Mouse (Mus musculus) gastrocnemius, postnatal 10 days (tissue): ENCODE results near the gene Fam216a. TPM values are rescaled to one million over a fixed set of nuclear protein-coding genes. Genes with fewer than 3 reads are reported as not detected.
A peak's percentile ranks its signal among the peaks of the same experiment; 100 is the strongest.

Experiments
- DNase-seq: peaks from one replicate; pipeline ENCODE4 v3.0.0; 2021; ENCODE audit warnings: mixed read lengths
- total RNA-seq, 2 experiments: library from RNA; stranded (reverse); gene quantifications; 2 replicates each; pipeline ENCODE4 v1.2.3; 2021

Gene Fam216a
- total RNA-seq, 2 experiments from 2014 or later: 9.7 to 11.5 TPM

DNA sequence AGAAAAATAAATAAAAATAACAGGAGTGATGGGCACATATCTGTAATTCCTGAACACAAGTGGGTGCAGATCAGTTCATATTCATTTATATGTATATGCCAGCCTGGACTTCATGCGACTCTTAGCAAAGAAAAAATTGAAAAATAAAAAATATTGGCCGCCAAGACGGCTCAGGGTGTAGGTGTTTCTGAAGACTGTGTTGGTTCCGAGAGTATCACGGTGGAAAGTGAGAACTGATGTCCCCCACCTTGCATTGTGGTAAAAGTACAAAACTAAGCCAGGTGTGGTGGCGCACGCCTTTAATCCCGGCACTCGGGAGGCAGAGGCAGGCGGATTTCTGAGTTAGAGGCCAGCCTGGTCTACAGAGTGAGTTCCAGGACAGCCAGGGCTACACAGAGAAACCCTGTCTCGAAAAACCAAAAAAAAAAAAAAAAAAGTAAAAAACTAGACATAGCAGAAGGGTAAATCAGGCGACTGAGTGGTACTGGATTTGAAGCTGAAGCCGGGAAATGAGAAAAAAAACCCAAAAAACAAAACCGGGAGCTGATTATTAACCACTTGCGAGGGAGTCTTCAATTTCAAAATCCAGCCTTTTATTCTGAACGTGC, 19.1 kb upstream of the Fam216a start:
- DNase-seq: no peak

DNA sequence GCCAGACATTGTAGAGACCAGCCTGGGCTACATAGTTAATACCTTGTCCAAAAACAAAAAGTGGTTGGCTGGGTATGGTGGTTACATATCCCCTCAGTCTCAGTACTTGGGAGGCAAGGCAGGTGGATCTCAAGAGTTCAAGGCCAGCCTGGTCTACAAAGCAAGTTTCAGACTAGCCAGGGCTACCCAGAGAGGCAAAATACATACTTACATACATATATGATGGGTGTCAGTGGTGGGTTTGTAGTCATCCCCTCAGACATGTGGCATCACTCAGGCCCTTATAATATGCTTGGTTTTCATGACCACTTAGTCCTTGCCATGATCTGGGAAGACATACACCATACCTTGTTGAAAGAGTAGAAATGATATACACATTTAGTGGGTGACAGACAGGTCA, 18.5 kb upstream of the Fam216a start:
- DNase-seq: no peak

DNA sequence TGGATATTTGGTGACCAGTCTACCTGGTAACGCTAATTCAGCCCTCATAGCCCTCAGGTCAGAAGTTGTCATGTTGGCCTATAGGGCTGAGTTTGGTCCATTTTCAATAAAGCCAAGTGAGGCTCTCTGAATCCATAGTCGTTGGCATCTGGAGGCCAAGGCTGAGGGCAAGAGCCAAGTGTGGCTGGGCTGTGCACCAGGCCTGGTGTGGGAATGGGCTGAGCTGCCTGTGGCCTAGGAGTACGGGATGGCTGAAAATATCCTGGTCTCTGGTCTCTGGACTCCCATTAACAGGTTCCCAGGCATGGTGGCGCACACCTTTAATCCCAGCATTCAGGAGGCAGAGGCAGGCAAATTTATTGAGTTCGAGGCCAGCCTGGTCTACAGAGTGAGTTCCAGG, 17.8 kb upstream of the Fam216a start:
- no peak for DNase-seq

DNA sequence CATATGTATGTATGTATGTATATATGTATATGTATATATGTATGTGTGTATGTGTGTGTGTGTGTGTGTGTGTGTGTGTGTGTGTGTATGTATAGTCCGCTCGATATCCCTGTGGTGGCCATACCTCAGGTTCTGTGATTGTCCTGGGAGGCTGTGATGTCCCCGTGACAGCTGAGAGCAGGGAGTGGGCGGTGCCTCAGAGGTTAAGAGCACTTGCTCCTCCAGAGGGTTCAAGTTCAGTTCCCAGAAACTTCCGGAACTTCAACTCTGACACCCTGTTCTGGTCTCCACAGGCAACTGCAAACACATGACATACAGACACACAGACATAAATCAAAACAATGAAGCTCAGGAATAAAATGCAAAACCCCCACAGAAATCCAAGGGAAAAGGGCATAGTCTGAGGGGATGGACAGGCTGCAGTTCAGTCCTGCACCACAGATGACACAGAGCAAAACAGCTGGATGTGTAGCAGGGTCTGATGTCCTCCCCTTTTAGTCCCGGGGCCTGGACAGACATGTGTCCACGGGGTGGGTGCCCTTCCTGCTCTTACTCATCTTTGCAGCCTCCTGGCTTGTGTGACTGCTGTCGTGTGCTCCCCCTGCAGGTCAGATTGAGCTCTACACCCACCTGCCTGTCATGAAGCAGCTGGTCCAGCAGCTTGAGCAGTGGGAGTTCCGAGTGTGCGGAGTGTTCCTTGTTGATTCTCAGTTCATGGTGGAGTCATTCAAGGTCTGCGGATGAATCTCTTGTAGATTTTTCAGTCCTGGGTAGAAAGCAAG, 7.4 kb upstream of the Fam216a start:
- peak; percentile 74 for DNase-seq

DNA sequence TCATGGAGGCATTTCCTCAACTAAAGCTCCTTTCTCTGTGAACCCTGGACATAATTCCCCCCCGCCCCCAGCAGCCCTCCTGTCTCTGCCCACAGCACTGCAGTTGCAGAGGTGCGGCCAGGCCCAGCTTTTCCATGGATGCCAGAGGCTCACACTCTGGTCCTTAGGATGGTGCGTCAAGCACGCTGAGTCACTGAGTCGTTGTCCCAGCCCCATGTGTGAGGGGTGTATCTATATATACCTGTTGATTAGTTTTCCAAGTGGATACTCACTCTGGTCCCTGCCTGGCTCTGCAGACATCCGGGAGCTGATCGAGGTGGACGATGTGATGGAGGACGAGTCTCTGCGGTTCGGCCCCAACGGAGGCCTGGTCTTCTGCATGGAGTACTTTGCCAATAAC, 6.0 kb upstream of the Fam216a start:
- no peak for DNase-seq

DNA sequence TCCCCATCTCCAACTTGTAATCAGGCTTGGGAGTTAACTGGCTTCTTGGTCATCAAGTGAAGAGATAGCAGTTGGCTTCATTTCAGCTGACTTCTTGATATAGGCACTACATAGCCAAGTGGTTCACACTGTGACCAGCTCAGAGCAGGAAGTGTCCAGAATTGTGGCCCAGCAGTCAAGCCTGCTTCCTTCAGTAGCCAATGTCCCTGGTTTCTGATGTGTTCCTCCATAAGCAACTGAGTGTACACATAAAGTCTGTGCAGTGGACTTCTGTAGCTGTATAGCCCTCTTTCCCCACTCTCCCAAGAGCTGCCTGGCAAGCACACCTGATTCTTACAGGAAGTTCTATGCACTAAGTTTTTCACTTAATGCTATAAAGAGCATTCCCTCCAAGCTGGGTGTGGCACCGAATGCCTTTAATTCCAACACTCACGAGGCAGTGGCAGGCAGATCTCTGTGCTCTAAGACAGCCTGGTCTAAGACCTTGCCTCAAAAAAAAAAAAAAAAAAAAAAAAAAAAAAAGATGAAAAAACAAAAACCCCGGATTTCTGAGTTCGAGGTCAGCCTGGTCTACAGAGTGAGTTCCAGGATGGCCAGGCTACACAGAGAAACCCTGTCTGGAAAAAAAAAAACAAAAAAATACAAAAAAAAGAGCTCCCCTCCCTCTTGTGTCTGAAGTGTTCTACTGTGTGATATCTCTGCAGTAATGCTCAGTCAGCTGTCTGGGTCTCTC, 5.1 kb upstream of the Fam216a start:
- DNase-seq: no peak

DNA sequence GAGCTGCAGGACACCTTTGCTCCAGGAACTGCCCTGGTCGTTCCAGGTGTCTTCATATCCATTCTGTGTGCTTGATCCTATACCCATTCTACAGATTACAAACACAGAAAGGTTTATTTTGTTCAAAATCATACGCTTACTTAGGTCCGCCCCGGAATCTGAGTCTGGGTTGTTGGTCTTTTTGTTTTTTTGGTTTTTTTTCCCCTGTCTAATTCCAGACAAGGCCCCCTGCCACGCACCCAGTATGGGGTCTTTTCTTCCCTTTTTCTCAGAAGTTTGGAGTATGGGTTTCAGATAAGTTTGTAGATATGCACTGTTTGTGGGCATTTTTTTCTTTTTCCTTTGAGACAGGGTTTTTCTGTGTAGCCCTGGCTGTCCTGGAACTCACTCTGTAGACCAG, 714 bp upstream of the Fam216a start:
- DNase-seq: no peak

DNA sequence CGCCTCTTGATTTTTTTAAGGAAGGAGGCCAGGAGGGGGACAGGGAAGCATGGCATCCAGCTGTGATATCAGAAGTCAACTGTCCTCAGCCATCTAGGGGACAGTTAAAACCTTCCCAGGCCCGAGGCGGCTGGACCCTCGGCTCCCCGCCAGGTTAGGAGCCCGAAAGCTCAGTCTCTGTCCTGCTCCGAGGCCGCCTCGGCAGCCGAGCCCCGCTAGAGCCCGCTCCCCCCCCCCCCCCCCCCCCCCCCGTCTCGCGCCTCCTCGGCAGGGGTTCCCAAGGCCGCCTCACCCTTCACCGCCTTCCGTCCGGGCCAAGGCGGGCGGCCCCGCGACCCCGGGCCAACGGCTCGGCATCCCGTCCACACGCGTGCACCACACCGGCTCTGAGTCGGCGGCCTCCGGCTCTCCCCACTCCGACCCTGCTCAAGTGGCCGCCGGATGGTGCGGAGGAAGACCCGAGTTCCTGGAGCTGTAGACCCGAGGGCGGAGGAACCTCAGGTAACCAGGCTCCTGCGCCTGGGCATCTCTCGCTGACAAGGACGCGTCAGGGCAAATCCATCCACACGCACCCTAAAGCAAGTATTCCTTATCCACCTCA, 473 bp downstream of the Fam216a start, which contains the start of gene Gpn3:
Gpn3 (plus strand) TSS at position 286 of the 601 bp plus-strand sequence.
- DNase-seq: peak; percentile 51

DNA sequence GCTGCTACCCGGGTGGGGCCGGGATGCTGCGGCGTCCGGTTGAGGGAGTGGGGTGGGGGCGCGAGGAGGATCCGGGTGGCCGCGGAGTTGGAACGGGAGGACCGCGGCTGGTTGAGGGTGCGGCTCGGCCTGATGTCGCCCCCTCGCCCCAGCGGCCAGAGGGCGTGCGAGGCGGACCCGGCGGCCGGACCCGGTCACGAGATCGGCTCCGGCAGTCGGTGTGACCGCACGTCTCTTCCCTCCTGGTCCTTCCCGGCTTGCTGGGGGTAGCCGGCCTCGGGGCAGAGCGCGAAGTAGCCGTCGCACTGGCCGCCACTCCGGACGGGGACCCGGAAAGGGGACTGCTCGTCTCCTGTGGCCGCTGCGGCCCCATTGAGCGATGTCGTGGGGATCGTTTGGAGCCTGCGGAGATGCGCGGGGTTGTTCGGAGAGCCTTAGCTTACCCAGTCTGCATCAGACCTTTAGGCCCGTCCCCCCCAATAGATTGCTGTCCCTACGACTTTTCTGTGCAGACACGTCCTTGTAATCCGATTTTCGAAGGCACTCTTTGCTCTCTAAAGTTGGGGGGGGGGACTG, 17.6 kb downstream of the Fam216a start:
- no peak for DNase-seq

DNA sequence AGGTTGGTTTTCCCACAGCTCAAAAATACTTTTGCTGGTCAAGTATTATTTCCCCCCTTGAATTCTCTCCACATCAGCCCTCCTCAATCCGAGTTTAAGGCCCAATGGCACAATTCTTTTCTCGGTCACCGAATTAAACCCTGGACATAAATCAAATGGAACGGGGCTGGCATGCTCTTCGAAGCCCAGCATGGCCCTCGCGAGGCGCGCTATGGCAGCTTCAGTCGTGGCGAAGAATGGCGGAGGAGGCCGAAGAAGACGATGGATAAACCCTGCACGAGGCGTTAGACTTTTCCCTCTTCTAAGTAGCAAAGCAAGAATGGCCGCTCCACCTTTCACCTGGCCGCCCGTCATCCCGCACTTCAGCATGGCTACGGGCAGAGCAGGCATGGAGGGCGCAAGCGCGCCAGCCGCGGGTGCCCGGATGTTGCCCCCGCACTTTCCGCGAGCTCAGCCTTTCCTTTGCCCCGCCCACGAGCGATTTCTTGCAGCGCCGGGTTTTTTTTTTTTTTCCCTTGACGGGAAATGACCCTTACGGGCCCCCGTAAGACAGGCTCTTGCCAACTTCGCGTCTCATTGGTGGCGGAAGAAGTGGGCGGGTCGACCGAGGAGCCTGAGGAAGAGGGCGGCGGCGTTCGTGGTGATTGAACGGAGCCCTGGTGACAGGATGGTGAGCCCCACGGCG, 18.2 kb downstream of the Fam216a start, which contains the start of the genes Rad9b and Vps29:
Rad9b (minus strand) TSS at position 427 of the 685 bp plus-strand sequence.
Vps29 (plus strand) TSS at position 563 of the 685 bp plus-strand sequence.
- DNase-seq: peak; percentile 99

DNA sequence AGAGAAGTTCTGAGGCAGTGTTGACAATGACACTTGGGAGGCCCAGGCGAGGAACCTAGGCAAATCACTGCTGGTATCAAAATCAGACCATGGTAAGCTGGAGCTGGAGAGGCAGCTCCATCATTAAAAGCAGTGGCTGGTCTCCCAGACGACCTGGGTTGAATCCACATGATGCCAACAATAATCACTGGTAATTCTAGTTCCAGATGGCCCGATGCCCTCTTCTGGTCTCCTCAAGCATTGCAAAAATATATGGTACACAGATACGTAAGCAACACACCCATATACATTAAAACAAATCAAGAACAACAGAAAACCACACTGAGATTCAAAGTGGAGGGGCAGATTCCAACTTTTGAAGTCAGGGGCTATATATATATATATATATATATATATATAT, 26.4 kb downstream of the Fam216a start:
- DNase-seq: no peak

DNA sequence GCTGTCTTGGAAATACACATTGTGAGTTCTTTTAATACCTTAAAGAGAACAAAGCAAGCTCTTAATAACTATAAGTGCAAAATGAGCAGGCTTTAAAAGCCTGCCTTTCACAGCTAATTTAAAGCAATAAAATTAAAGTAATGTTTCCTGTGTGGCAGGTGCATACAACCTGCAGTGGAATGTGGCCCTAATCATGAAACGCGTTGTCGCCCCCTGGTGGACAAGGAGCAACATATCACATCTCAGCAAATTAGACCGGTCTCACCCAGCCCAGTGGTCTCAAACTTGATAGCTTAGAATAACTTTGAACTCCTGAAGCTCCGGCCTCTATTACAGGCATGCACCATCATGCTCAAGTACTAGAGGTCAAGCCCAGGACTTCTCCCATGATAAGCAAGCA, 27.9 kb downstream of the Fam216a start:
- DNase-seq: peak; percentile 80

DNA sequence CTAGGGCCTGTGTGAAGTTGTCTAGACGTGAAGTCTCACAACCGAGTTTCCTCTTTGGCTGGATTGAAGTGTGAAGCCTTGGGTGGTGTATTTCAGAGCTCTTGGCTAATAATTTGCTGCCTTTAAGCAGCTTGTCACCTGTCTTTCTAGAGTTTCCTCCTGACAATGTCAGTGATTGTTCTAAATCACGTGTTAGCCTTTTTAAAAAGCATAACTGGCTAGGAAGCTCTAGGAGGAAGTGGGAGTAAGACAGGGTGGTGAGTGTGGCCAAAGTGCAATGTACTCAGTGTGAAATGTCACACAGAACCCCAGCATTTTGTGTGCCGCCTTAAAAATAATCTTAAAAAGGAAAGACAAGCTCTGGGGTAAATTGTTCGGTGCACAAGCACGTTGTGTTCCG, 28.4 kb downstream of the Fam216a start:
- no peak for DNase-seq

DNA sequence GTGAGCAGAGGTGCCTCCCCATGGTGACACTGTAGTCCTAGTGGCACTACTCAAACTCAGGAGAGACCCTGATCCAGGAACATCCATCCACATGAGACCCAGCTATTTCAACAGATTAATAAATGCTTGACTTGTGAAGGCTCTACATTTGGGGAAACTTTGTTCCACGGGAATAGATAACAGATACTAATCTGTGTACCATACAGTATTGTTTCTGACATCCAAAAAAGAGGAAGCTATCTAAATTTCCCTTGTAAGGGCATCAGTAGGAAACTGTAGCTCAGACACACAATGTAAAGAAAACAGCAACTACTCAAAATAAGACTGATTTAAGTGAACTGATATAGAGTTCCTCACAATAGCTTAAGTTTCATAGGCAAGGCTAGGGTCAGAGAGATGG, 29.3 kb downstream of the Fam216a start:
- no peak for DNase-seq

DNA sequence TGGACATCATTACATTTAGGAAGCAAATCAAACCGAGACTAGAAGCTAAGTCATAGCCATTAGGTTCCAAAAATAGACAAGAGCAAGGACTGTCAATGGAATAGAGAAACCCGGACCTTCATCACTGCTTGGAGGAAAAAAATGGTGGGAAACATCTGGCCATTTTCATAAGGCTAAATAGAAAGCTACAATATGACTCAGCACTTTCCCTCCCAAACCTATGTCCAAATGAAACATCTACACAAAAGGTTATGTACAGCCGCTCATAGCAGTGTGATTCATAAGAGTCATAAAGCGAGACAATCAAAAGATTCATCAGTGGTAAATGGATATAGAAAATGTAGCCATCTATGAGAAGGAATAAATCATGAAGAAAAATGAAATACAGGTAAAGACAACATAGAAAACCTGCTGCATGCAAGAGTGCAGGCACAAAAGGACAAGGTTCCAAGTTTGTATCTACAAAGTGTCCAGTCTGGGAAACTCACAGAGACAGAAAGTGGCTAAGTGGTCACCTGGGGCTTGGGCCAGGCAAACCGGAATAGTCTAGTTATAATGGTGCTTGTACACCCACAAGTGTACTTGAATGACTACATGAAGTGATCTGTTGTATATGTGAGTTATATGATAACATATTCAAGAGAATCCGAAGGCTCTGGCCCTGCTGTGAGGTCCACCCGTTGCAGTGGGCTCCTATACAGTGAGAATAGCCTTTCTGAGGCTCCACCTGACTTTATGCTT, 35.4 kb downstream of the Fam216a start:
- DNase-seq: no peak

DNA sequence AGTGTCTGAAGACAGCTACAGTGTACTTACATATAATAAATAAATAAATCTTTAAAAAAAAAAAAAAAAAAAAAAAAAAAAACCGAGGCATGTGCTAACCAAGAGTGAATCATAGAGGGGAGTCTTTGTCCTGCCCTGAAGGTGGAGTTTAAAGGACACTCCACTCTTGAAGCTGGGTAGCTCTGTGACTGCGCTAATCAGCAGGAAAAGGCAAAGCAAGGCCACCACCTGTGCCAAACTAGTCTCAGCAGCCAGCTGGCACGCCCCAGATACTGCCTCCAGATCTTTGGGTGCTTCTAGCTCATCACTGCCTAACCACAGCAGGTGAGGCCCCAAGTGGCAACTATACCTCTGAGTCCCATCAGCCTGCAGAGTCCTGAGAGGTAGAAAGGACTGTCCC, 37.5 kb downstream of the Fam216a start:
- no peak for DNase-seq

DNA sequence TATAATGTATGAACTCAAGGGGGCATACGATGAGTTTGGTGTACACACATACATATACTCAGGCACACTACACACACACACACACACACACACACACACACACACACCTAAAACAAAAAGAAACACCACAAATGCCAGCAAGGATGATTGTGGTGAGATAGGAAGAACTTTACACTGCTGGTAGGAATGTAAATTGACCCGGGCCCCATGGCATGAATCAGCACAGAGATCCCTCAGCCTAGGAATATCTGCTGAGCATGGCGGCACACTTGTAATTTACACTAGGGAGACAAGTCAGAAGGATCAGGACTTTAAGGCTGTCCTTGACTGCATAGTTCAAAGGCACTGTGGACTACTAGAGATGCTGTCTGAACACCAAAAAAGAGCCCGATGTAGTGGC, 41.9 kb downstream of the Fam216a start:
- no peak for DNase-seq

DNA sequence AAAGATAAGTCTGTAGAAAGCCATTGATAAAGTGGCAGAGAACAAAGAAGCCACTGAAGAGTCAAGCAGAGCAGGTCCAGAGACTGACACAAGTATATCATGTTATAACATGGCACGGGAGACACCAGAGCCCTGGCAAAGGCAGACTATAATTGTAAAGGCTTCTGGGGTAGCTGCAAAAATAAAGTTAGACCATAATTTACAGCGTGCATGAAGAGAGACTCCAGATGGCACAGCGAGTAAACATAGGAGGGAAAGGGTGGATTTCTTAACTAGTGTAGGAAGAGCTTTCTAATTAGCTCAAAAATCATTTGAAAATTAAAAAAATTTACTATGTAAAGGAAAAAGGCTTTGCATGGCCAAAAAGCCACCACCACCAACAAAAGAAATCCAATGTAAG, 44.9 kb downstream of the Fam216a start:
- no peak for DNase-seq

DNA sequence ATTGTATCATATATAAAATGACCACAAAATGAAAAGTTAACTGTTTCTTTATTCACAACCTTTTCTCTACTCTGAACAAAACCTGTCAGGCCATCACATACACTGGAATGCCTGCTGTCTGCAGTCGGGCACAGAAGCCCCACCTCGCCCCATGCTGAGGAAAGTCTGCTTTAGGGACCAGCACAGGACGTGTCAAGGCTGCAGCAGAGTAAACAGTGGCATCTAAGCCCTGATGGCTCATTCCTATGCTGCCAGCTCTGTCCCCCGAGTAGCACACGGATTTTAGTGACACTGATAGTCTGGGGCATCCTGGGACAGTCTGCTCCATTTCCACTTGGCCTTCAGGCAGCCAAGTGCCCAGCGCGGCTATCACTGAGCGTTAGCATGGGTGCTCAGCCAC, 46.7 kb downstream of the Fam216a start:
- no peak for DNase-seq

DNA sequence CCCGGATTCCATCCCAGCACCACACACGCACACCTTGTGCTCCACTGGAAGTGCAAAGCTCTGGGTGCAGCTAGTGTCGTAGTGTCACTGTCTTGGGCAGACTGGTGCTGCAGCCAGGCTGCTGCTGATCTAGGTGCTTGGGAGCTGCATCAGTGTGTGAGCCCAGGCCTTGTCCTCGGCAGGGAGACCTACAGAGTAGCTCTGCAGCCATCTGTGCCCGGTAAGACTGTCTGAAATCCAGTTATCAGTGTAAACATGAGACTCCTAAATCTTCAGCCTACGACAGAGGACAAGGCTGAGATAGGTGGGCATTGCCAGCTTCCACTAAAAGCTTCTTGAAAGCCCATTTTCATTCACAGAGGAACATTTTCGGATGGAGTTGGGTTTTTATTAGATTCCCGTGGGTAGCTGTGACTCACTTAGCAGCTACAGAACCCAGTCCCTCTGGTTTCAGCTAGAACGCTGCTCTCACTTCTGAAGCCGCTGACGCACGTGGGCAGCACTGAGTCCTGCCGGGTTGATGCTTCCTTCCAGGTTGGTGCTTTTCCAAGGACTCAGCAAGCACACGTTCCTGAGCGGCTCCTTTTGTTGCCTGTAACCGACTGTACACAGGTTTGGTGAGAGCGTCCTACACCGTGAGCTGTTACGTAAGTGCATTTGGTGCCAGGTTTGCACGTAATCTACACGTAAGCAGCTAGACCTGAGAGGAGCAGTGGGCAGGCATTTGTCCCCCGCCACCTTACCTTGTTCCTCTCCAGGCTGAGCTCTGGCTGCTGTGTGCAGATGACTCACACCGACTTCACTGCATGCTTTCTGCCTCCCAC, 47.3 kb downstream of the Fam216a start:
- no peak for DNase-seq
